Mouse (Mus musculus) frontal cortex, postnatal 10 days (tissue): ENCODE results near the gene Hcls1.

Experiments
- DNase-seq, 2 experiments: peaks; one replicate each; pipeline ENCODE4 v3.0.0; 2022; ENCODE audit warnings: low spot score in 2 of 2, mixed read lengths in 1 of 2

Gene Hcls1

GRCm38 (mm10) chr16:36930231-36931136, 4.3 kb upstream of the Hcls1 start:
- no peak for DNase-seq

- DNase-seq: no peak
These were observed 3.4 kb upstream of the Hcls1 start for GRCm38 (mm10) chr16:36931381-36931780.

- DNase-seq: no peak
These were observed 2.8 kb upstream of the Hcls1 start for GRCm38 (mm10) chr16:36931976-36932375.

GRCm38 (mm10) chr16:36932546-36932945, 2.2 kb upstream of the Hcls1 start:
- DNase-seq: no peak

- DNase-seq: no peak
These were observed 497 bp upstream of the Hcls1 start for GRCm38 (mm10) chr16:36934131-36934840.

- DNase-seq: no peak
These were observed 1.0 kb downstream of the Hcls1 start for GRCm38 (mm10) chr16:36935814-36936213.

GRCm38 (mm10) chr16:36941137-36941727, 6.4 kb downstream of the Hcls1 start:
- no peak for DNase-seq

GRCm38 (mm10) chr16:36941895-36942294, 7.1 kb downstream of the Hcls1 start:
- no peak for DNase-seq

GRCm38 (mm10) chr16:36943591-36943990, 8.8 kb downstream of the Hcls1 start:
- no peak for DNase-seq

GRCm38 (mm10) chr16:36944895-36945424, 10.2 kb downstream of the Hcls1 start:
- no peak for DNase-seq

GRCm38 (mm10) chr16:36946459-36947159, 11.8 kb downstream of the Hcls1 start:
- DNase-seq: no peak

- no peak for DNase-seq
These were observed 12.9 kb downstream of the Hcls1 start for GRCm38 (mm10) chr16:36947646-36948197.

GRCm38 (mm10) chr16:36949614-36950336, 15.0 kb downstream of the Hcls1 start:
- no peak for DNase-seq

- no peak for DNase-seq
These were observed 16.2 kb downstream of the Hcls1 start for GRCm38 (mm10) chr16:36951029-36951428.

GRCm38 (mm10) chr16:36955106-36955505, 20.3 kb downstream of the Hcls1 start:
- no peak for DNase-seq

- no peak for DNase-seq
These were observed 28.6 kb downstream of the Hcls1 start for GRCm38 (mm10) chr16:36963415-36963814.

GRCm38 (mm10) chr16:36979127-36979526, 44.3 kb downstream of the Hcls1 start:
- DNase-seq: no peak

GRCm38 (mm10) chr16:36983796-36984195, 49.0 kb downstream of the Hcls1 start:
- no peak for DNase-seq

GRCm38 (mm10) chr16:36985636-36986042, 50.9 kb downstream of the Hcls1 start:
- no peak for DNase-seq

- DNase-seq: no peak
These were observed 52.6 kb downstream of the Hcls1 start for GRCm38 (mm10) chr16:36987399-36987798.

- DNase-seq: no peak
These were observed 53.3 kb downstream of the Hcls1 start for GRCm38 (mm10) chr16:36988066-36988465.
